Mouse (Mus musculus) brain, embryonic 14.5 days (tissue): ENCODE results near the gene Upp2.

Experiments
- CTCF ChIP-seq: fragments of 200-500 bp; IDR thresholded peaks from 2 replicates; pipeline ENCODE4 v1.5.1; 2012; ENCODE audit warnings: inconsistent platforms, mild to moderate bottlenecking, moderate library complexity, borderline replicate concordance; ENCODE audit not compliant: insufficient read depth, insufficient read length; ENCODE audit errors: extremely low read depth
- POLR2A ChIP-seq: fragments of 200-500 bp; IDR thresholded peaks from 2 replicates; pipeline ENCODE4 v1.6.1; 2012; ENCODE audit warnings: mild to moderate bottlenecking, inconsistent platforms, borderline replicate concordance; ENCODE audit not compliant: poor library complexity, insufficient read depth, insufficient read length, severe bottlenecking; ENCODE audit errors: extremely low read depth

DNA sequence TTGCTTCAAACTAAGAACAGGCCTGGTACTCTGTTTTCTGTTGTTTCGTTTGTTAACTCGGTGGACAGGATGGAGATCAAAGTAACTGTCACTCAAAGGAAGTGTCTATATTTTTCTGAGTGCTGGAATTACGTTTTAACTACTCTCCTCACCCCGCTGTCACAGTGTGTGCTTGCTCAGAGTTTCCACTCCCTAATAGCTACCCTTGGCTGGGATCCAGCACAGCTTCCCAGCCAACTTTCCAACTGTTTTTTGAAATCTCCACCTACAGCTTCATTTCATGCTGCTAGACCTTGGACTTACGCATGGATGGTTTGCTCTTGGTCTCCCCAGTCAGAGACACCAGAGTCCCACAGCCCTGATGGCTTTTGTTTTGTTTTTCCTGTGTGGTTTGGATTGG, 144.8 kb downstream of the Upp2 start:
- TF ChIP-seq CTCF, result no peak
- TF ChIP-seq POLR2A, result no peak
